Mouse (Mus musculus): ENCODE data around the gene Pcid2.
"Not testable (repeated sequence)": the region's sequence is repeated elsewhere in the genome, so short reads cannot be mapped to it uniquely, and the experiment has no call there.

The Pcid2 gene

DNA sequence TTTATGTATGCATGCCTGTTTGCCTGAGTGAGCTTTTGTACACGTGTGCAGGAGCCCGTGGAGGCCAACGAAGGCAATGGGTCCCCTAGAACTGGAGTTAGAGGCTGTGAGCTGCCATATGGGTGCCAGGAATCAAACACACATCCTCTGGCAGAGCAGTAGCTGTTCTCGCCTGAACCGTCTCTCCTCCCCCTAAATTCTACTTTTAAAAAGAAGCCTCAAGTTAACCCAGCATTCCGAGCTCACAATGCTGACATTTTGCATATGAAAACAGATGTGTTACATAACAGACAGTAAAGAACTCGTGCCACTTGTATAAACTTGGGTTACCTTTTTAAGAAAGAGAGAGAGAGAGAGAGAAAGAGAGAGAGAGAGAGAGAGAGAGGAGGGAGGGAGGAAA is 27.7 kb downstream of the Pcid2 start:
- no peak for DNase-seq (ENCODE audit: low read depth, low spot score)

GRCm38 (mm10) chr8:13075579-13075978 is 29.7 kb downstream of the Pcid2 start:
- not testable (repeated sequence) for DNase-seq (ENCODE audit: low read depth, low spot score)

GRCm38 (mm10) chr8:13075044-13075443 is 30.2 kb downstream of the Pcid2 start:
- DNase-seq (ENCODE audit: low read depth, low spot score), result no peak

GRCm38 (mm10) chr8:13073255-13073654 is 32.0 kb downstream of the Pcid2 start:
- DNase-seq (ENCODE audit: low read depth, low spot score), result no peak

DNA sequence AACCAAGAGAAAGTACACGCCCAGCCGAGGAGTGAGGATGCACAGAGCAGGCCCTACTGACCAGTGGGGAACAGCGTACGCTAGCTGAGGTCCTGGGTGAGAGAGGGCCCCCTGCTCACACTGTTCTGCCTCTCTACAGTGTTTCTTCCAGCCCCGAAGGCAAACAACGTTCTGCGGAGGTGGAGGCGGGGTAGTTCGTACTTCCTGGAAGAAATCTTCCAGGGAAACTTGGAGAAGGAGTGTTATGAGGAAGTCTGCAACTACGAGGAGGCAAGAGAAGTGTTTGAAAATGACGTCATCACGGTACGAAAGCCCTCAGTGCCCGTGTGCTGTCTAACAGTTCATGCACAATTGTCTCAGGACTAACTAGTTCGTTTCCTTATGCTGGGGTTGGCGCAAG is 42.1 kb downstream of the Pcid2 start:
- no peak for DNase-seq (ENCODE audit: low read depth, low spot score)

- DNase-seq (ENCODE audit: low read depth, low spot score), result no peak
These were observed 44.7 kb downstream of the Pcid2 start, which contains the start of gene Proz for GRCm38 (mm10) chr8:13060441-13061150. TSS of gene Proz (plus strand) at chr8:13060914.

- DNase-seq (ENCODE audit: low read depth, low spot score), result no peak
These were observed 47.9 kb downstream of the Pcid2 start for GRCm38 (mm10) chr8:13057351-13057750.

GRCm38 (mm10) chr8:13050550-13050949 is 54.7 kb downstream of the Pcid2 start:
- DNase-seq (ENCODE audit: low read depth, low spot score), result no peak

- no peak for DNase-seq (ENCODE audit: low read depth, low spot score)
These were observed 57.6 kb downstream of the Pcid2 start for GRCm38 (mm10) chr8:13047652-13048051.

GRCm38 (mm10) chr8:13041459-13041858 is 63.8 kb downstream of the Pcid2 start:
- DNase-seq (ENCODE audit: low read depth, low spot score), result no peak

DNA sequence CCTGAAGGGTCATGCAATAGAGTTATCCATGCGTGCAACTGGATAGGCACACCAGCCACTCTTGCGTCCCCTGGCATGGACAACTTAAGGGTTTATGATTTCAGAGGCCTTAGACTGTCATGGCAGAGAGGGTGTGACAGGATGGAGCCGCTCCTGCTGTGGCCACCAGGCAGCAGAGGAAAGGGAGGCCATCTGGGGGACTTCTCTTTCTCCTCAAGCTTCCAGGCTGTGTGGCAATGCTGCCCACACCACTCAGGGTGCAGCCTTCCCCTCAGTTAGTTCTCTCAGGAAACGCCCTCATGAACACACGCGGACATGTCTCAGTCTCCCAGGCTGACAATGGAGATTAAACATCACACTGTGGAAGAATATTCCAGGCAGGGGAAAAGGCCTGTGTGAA is 66.2 kb downstream of the Pcid2 start:
- DNase-seq (ENCODE audit: low read depth, low spot score), result no peak

DNA sequence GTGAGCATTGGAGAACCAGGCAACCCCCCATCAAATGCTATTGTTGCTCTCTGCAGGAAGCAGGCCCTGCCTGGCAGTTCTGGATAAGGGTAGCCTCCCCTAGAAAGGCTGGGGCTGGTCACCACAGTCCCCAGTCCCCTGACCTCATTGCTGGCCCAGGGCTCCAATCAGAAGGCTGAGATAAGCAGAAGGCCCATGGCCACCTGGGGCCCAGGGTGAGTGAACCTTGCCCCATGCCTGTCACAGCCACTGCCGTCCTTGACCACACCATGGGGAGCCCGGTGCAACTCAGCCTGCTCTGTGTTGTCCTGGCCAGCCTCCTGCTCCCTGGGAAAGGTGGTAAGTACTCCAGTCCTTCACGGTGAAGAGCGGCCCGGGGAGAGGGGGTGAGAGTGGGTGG is 67.7 kb downstream of the Pcid2 start:
- DNase-seq (ENCODE audit: low read depth, low spot score), result no peak

- no peak for DNase-seq (ENCODE audit: low read depth, low spot score)
These were observed 68.2 kb downstream of the Pcid2 start, which contains the start of gene F10 for GRCm38 (mm10) chr8:13037015-13037414. TSS of gene F10 (plus strand) at chr8:13037308.

- DNase-seq (ENCODE audit: low read depth, low spot score), result no peak
These were observed 68.9 kb downstream of the Pcid2 start for GRCm38 (mm10) chr8:13036346-13036812.

GRCm38 (mm10) chr8:13028482-13028881 is 76.8 kb downstream of the Pcid2 start:
- DNase-seq (ENCODE audit: low read depth, low spot score), result no peak

- DNase-seq (ENCODE audit: low read depth, low spot score), result no peak
These were observed 77.6 kb downstream of the Pcid2 start for GRCm38 (mm10) chr8:13027615-13028014.

Measured in mesoderm, embryonic 11.5 days (tissue).